Mouse (Mus musculus) lung, embryonic 16.5 days (tissue): ENCODE measurements around the gene Cd80. TPM values are rescaled to one million over a fixed set of nuclear protein-coding genes. Genes with fewer than 3 reads are reported as not detected.
"Not testable (repeated sequence)": the region's sequence is repeated elsewhere in the genome, so short reads cannot be mapped to it uniquely, and the experiment has no call there.

Experiments used
- ATAC-seq: fragments of 200-750 bp; cut with Nextera tagmentation; 2 replicates; pipeline ENCODE4 v1.8.0; 2017; ENCODE audit warnings: low read depth, mild to moderate bottlenecking, moderate library complexity
- H3K27ac ChIP-seq: fragments of 300-500 bp; sonication (generic); 2 replicates; pipeline ENCODE4 v1.5.1; 2014; ENCODE audit warnings: mild to moderate bottlenecking, control low read depth, low read length
- H3K27me3 ChIP-seq: fragments of 300-500 bp; sonication (generic); 2 replicates; pipeline ENCODE4 v1.6.1; 2014; ENCODE audit warnings: low read depth, low read length, mixed read lengths; ENCODE audit not compliant: control insufficient read depth, insufficient read depth
- H3K36me3 ChIP-seq: fragments of 300-500 bp; sonication (generic); 2 replicates; pipeline ENCODE4 v1.6.1; 2014; ENCODE audit warnings: low read length; ENCODE audit not compliant: control insufficient read depth, insufficient read depth
- H3K4me1 ChIP-seq: fragments of 300-500 bp; sonication (generic); replicated peaks from 2 replicates; pipeline ENCODE4 v1.6.1; 2014; ENCODE audit warnings: low read length, mixed read lengths; ENCODE audit not compliant: control insufficient read depth, insufficient read depth
- H3K4me2 ChIP-seq: fragments of 300-500 bp; sonication (generic); 2 replicates; pipeline ENCODE4 v1.6.1; 2014; ENCODE audit warnings: low read depth, low read length, control low read depth
- H3K4me3 ChIP-seq: fragments of 300-500 bp; sonication (generic); 2 replicates; pipeline ENCODE4 v1.5.1; 2014; ENCODE audit warnings: mild to moderate bottlenecking, low read length, control low read depth
- H3K9ac ChIP-seq: fragments of 300-500 bp; sonication (generic); 2 replicates; pipeline ENCODE4 v1.6.1; 2014; ENCODE audit warnings: low read length, control low read depth
- H3K9me3 ChIP-seq: fragments of 300-500 bp; sonication (generic); 2 replicates; pipeline ENCODE4 v1.6.1; 2016; ENCODE audit warnings: low read length; ENCODE audit not compliant: control insufficient read depth
- WGBS: fragments of 180-500 bp; shearing (Covaris S2); extraction: QIAGEN DNeasy Blood & Tissue Kit; methylation state at CpG from one replicate; pipeline ENCODE4 v1.1.7; 2014; 5-methylcytosine and 5-hydroxymethylcytosine counted together
- polyA plus RNA-seq: library from polyadenylated mRNA; unstranded; fragments of >200 nt; fragmentation: Nextera tagmentation; extraction: Ambion mirVana; gene quantifications from 2 replicates; pipeline ENCODE4 v1.2.1, GENCODE M21; 2015

The Cd80 gene
- polyA plus RNA-seq, 1 experiment from 2014 or later, result 0.25 TPM

DNA sequence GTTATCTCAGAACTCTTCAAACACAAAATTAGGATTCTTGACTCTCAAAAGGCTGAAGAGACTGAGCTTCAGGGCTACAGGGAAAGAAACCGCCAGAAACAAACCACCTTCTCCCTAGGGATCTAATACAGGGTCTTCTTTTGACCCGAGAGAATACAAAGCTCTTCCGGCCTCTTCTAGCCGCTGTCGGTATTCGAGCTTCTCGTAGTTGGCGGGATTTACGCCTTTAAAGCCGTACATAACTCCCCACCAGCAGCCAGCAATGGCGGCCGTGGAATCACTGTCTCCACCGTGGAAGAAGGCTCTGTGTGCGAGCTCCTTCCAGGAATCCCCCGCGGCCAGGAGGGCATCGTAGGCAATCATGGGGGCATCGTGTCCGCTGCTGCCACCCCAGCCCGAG is 9.8 kb upstream of the Cd80 start:
- ATAC-seq, result no peak
- peaks cover 41% of the 10 kb centered on the region for H3K36me3 ChIP-seq
- H3K27ac ChIP-seq, result no peak overlapping the region
- H3K4me3 ChIP-seq, result no peak overlapping the region
- H3K9me3 ChIP-seq, result no peaks in the 10 kb centered on the region
- H3K9ac ChIP-seq, result no peak overlapping the region
- no peak overlapping the region for H3K4me2 ChIP-seq
- 94% methylated on average over 20 of the region's 20 CpGs for WGBS
- no peaks in the 10 kb centered on the region for H3K4me1 ChIP-seq
- no peaks in the 10 kb centered on the region for H3K27me3 ChIP-seq

DNA sequence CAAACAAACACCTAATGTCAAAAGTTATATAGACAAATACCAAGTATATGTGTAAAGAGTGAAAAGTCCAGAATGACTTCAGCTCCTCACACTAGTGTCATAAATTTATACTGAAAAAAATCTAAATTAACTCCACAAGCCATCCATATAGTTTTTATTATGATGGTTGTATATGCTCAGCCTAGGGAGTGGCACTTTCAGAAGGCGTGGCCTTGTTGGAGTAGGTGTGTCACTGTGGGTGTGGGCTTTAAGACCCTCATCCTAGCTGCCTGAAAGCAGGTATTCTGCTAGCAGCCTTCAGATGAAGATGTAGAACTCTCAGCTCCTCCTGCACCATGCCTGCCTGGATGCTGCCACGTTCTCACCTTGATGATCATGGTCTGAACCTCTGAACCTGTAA is 9.2 kb upstream of the Cd80 start:
- H3K27me3 ChIP-seq, H3K9me3 ChIP-seq, H3K9ac ChIP-seq, H3K4me2 ChIP-seq, H3K27ac ChIP-seq, H3K4me3 ChIP-seq, H3K4me1 ChIP-seq, ATAC-seq: not testable (repeated sequence)
- peaks cover 41% of the 10 kb centered on the region for H3K36me3 ChIP-seq
- 93% methylated on average over 2 of the region's 2 CpGs for WGBS

- Histone ChIP-seq H3K4me3 (no peak overlapping the region), H3K4me2 (no peak overlapping the region), H3K27me3 (no peaks in the 10 kb centered on the region), H3K9me3 (no peaks in the 10 kb centered on the region), H3K27ac (no peak overlapping the region), H3K4me1 (peaks cover 9% of the 10 kb centered on the region), H3K9ac (no peak overlapping the region), H3K36me3 (peaks cover 41% of the 10 kb centered on the region)
- ATAC-seq, result no peak
- 88% methylated on average over 21 of the region's 21 CpGs for WGBS
These were observed 8.0 kb upstream of the Cd80 start for GRCm38 (mm10) chr16:38447366-38447765.

DNA sequence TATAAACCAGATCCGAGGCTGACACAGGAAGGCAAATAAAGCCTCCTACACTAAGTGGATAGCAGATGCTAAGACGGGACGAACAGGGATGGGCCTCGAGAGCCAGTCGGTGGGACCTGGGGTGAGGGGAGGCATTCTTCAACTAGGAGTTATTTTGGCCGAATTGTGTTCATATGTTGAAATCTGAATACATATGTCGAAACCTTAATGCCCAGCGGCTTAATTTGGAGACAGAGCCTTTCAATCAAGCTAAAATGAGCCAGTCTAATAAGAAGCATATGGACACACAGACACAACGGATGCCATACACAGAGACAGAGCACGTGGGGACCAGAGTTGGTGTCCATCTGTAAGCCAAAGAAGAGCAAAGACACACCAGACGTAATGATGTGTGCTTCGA is 6.9 kb upstream of the Cd80 start:
- Histone ChIP-seq H3K27me3 (no peaks in the 10 kb centered on the region), H3K4me3 (no peak overlapping the region), H3K27ac (no peak overlapping the region), H3K4me2 (no peak overlapping the region), H3K9me3 (no peaks in the 10 kb centered on the region), H3K4me1 (peaks cover 9% of the 10 kb centered on the region), H3K9ac (no peak overlapping the region), H3K36me3 (peaks cover 41% of the 10 kb centered on the region)
- 91% methylated on average over 12 of the region's 12 CpGs for WGBS
- ATAC-seq, result no peak

- Histone ChIP-seq H3K27me3 (no peaks in the 10 kb centered on the region), H3K4me2 (no peak overlapping the region), H3K9me3 (no peaks in the 10 kb centered on the region), H3K4me3 (no peak overlapping the region), H3K27ac (no peak overlapping the region), H3K36me3 (peaks cover 23% of the 10 kb centered on the region), H3K4me1 (peaks cover 9% of the 10 kb centered on the region), H3K9ac (no peak overlapping the region)
- no peak for ATAC-seq
- WGBS, result 90% methylated on average over 7 of the region's 7 CpGs
These were observed 4.7 kb upstream of the Cd80 start for GRCm38 (mm10) chr16:38450707-38451106.

GRCm38 (mm10) chr16:38451421-38452205 is 3.7 kb upstream of the Cd80 start:
- H3K27ac ChIP-seq, result peak overlapping the region; percentile 94
- H3K4me1 ChIP-seq, result peaks cover 9% of the 10 kb centered on the region
- H3K4me3 ChIP-seq, result peak overlapping the region; percentile 86
- H3K4me2 ChIP-seq, result peak overlapping the region; percentile 90
- WGBS, result 40% methylated on average over 12 of the region's 12 CpGs
- no peaks in the 10 kb centered on the region for H3K9me3 ChIP-seq
- H3K27me3 ChIP-seq, result no peaks in the 10 kb centered on the region
- peaks cover 16% of the 10 kb centered on the region for H3K36me3 ChIP-seq
- peak overlapping the region; percentile 99 for H3K9ac ChIP-seq
- no peak for ATAC-seq

- peaks cover 9% of the 10 kb centered on the region for H3K4me1 ChIP-seq
- peak within 1 kb of the TSS; percentile 90 for H3K4me2 ChIP-seq
- peak within 1 kb of the TSS; percentile 94 for H3K27ac ChIP-seq
- H3K9ac ChIP-seq, result peak within 1 kb of the TSS; percentile 99
- peak within 1 kb of the TSS; percentile 86 for H3K4me3 ChIP-seq
- under 1% methylated on average over 46 of the region's 61 CpGs for WGBS
- ATAC-seq, result peak; percentile 99
- no peaks in the 10 kb centered on the region for H3K27me3 ChIP-seq
- H3K36me3 ChIP-seq, result peaks cover 8% of the 10 kb centered on the region
- H3K9me3 ChIP-seq, result no peaks in the 10 kb centered on the region
These were observed 2.7 kb upstream of the Cd80 start, which contains the start of gene Adprh for GRCm38 (mm10) chr16:38452442-38453202. Gene Adprh (minus strand): TSS chr16:38452703.

- WGBS, result 21% methylated on average over 3 of the region's 3 CpGs
- Histone ChIP-seq H3K9ac (peak overlapping the region; percentile 99), H3K4me3 (peak overlapping the region; percentile 86), H3K9me3 (no peaks in the 10 kb centered on the region), H3K4me2 (peak overlapping the region; percentile 90), H3K4me1 (peaks cover 9% of the 10 kb centered on the region), H3K27ac (peak overlapping the region; percentile 94), H3K27me3 (no peaks in the 10 kb centered on the region), H3K36me3 (peaks cover 5% of the 10 kb centered on the region)
- no peak for ATAC-seq
These were observed 2.2 kb upstream of the Cd80 start for GRCm38 (mm10) chr16:38453203-38453553.

DNA sequence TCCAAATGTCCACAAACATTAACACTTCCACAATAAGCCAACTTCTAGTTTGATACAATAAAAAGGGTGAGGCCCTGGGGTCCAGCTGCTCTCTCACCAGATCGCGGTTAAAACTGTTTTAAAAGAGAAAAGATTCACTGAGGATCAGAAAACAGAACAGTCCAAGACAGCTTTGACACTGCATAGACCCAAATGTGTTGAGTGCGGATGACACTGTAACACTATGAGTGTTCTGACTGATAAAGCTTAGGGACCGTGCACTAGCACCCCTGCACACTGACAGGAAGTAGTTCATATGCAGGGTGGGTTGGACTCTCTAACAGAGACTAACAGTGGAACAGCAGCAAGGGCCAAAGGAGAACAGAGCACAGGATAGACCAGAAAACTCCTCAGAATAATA is 1.4 kb upstream of the Cd80 start:
- H3K27me3 ChIP-seq, result no peaks in the 10 kb centered on the region
- H3K4me3 ChIP-seq, result no peak overlapping the region
- H3K36me3 ChIP-seq, result peaks cover 3% of the 10 kb centered on the region
- H3K4me1 ChIP-seq, result peaks cover 9% of the 10 kb centered on the region
- no peak overlapping the region for H3K27ac ChIP-seq
- WGBS, result 86% methylated on average over 4 of the region's 4 CpGs
- H3K4me2 ChIP-seq, result no peak overlapping the region
- ATAC-seq, result no peak
- no peaks in the 10 kb centered on the region for H3K9me3 ChIP-seq
- no peak overlapping the region for H3K9ac ChIP-seq
